Mouse (Mus musculus): Measurements from ENCODE around the gene Zmym2. TPM values are rescaled to one million over a fixed set of nuclear protein-coding genes. Genes with fewer than 3 reads are reported as not detected.
A peak's percentile ranks its signal among the peaks of the same experiment; 100 is the strongest.

The Zmym2 gene
- total RNA-seq, 2 experiments from 2014 or later, result 35.2 to 36.8 TPM

DNA sequence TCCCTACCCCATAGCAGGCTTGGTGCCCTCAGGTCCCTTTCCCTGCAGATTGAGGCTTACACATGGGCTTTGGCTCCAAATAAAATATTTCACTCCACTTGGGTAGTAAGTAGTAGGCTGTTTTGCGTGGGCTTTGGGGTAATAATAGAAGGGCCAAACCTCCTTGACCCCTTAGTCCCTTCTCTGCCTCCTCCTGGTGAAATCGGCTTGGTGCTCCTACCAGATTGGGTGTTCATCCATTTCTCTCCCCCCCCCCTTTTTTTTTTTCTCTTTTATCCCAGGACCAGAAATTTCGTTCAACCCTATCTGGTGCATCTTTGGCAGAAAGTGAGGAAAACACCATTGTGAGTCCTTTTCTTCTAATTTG lies 1.0 kb downstream of the Zmym2 start:
- intact Hi-C loops (cut with DNase I), result loop anchor here (2.0 kb wide), 1 partner anchor 75 kb away; no protein-coding TSS in a partner anchor
- peak overlapping the region; percentile 83 for H3K4me3 ChIP-seq
- peak overlapping the region; percentile 98 for H3K27ac ChIP-seq
- TF ChIP-seq CTCF (IDR thresholded peaks at IDR 0.05), result no peak
- no peak for DNase-seq

DNA sequence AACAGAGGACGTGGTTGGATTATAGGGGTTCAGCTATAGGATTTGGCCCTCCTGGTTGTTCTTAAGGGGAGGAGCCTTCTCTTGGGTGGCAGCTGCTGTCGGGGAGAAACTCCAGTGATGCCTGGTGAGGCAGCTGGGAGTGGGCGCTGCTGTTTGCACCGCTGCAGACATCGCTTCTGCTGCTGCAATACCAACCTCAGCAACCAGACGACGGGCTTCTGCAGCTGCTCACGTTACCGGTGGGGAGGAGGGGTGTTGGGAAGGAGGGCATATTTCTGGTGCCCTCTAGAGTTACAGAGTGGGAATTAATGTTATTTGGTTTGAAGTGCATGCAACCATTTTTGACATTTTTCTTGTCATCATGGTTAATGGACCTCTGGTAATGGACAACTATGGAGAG lies 1.4 kb downstream of the Zmym2 start:
- peak; percentile 78 for TF ChIP-seq CTCF (IDR thresholded peaks at IDR 0.05)
- DNase-seq, result peak; percentile 78
- intact Hi-C loops (cut with DNase I), result loop anchor here (2.0 kb wide), 1 partner anchor 75 kb away; no protein-coding TSS in a partner anchor
- Histone ChIP-seq H3K27ac (peak overlapping the region; percentile 98), H3K4me3 (peak overlapping the region; percentile 83)

DNA sequence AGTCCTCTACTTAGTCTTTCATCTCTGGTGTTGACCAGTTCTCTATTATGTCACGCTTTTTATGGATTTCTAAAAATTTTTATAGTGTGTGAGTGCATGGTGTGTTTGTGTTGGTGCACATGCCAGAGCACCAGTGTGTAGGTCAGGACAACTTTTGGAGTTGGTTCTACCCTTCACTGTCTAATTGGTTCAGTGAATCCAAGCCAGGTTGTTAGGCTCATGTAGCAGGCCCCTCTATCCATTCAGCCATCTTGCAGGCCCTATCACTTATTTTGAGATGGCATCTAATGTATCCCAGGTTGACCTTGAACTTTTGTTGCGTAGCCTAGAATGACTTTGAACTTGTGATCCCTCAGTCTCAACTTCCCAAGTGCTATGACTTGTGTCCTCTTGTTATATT lies 2.0 kb downstream of the Zmym2 start:
- no peak for DNase-seq
- peak overlapping the region; percentile 98 for H3K27ac ChIP-seq

DNA sequence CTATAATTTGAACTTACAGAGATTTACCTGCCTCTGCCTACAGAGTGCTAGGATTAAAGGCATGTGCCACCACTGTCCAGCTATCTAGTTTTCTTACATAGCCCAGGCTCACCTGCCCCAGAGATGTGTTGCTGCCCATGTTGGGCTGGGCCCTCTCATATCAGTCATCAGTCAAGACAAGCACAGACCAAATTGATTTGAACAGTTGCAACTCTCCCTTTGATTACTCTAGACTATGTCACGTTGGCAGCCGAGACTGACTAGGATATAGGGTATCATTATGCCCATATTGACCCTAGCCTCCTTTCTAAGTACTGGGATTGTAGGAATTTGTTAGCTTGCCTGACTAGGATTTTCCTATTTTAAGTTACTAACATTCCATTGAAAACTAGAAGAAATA lies 8.0 kb downstream of the Zmym2 start:
- H3K27ac ChIP-seq, result no peak overlapping the region; the same call in 1 of the 2 replicates
- no peak for TF ChIP-seq CTCF (IDR thresholded peaks at IDR 0.05)
- no peak for DNase-seq
- intact Hi-C loops (cut with DNase I), result no loop called here
- H3K4me3 ChIP-seq, result no peak overlapping the region

More for the DNA sequence above, 2.0 kb downstream of the Zmym2 start:
- peak overlapping the region; percentile 83 for H3K4me3 ChIP-seq
- no peak for TF ChIP-seq CTCF (IDR thresholded peaks at IDR 0.05)
- intact Hi-C loops (cut with DNase I), result no loop called here

DNA sequence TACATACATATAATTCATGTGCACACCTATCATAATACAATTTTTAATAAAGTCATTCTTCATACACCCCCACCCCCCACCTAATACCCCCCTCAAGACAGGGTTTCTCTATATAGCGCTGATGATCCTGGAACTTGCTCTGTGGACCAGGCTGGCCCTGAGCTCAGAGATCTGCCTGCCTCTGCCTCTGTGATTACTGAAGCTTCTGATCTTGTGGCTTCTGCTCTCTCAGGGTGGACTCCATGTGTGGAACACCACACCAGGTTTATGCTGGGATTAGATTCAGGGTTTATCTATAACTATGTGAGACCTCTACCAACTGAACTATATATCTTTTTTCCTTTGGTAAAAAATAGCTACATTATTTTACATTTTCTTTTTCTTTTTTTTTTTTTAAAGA lies 10.1 kb downstream of the Zmym2 start:
- no peak for TF ChIP-seq CTCF (IDR thresholded peaks at IDR 0.05)
- no peak for DNase-seq
- Histone ChIP-seq H3K27ac (no peak overlapping the region), H3K4me3 (no peak overlapping the region)
- intact Hi-C loops (cut with DNase I), result no loop called here

DNA sequence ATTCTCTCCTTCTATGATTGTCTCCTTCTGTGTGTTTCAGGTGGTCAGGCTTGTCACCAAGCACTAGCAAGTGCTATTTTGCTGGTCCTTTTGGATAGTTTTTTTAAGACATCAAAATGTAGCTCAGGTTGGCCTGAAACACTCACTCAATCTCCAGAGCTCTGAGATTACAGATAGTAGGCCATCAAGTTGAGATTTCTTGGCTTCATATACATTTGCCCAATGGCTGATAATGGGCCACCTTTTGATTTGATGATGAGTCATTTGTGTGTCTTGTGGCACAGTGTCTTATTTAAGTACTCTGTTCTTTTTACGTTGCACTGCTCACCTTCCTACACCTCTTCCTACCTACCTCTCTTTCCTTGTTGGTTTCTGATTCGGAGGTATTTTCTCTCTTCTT lies 11.0 kb downstream of the Zmym2 start:
- Histone ChIP-seq H3K4me3 (no peak overlapping the region), H3K27ac (no peak overlapping the region)
- no peak for DNase-seq
- no peak for TF ChIP-seq CTCF (IDR thresholded peaks at IDR 0.05)
- intact Hi-C loops (cut with DNase I), result no loop called here

DNA sequence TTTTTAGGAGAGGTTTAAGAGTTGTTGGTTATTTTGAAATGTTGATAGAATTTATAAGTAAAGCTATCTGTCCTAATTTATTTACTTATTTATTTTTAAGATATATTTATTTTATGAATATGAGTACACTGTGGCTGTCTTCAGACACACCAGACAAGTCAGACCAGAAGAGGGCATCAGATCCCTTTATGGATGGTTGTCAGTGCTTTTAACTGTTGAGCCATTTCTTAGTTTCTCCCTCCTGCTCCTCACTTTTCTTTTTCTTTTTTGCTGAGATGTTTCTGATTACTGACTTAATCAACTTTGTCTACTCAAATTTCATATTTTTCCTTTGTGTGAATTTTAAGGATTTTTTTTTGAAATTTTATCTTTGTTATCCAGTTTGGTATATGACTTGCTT lies 13.2 kb downstream of the Zmym2 start:
- no peak for DNase-seq
- no peak for TF ChIP-seq CTCF (IDR thresholded peaks at IDR 0.05)
- intact Hi-C loops (cut with DNase I), result no loop called here
- no peak overlapping the region for H3K27ac ChIP-seq
- no peak overlapping the region for H3K4me3 ChIP-seq

DNA sequence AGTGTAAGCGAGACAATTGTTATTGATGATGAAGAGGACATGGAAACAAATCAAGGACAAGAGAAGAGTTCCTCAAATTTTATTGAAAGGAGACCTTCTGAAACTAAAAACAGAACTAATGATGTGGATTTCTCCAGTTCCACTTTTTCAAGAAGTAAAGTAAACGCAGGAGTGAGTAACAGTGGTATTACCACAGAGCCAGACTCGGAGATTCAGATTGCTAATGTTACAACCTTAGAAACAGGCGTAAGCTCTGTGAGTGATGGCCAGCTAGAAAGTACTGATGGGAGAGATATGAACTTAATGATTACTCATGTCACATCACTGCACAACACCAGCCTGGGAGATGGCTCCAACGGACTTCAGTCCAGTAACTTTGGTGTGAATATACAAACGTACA lies 16.6 kb downstream of the Zmym2 start:
- intact Hi-C loops (cut with DNase I), result no loop called here
- H3K4me3 ChIP-seq, result no peak overlapping the region
- H3K27ac ChIP-seq, result no peak overlapping the region
- DNase-seq, result no peak
- TF ChIP-seq CTCF (IDR thresholded peaks at IDR 0.05), result no peak

DNA sequence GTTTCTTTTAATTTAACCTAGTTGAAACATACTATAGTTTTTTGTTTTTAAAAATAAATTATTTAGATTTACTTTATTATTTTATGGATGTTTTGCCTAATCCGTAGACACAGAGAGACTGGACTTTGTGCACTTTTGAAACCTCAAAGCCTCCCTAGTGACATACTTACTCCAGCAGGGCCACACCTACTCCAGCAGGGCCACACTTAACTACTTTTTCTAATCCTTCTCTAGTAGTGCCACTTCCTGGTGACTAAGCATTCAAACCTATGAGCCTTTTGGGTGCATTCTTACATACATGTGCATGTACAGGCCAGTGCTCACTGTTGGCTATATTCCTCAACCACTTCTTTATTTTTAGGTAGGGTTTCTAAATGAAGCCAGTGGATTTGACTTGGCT lies 19.2 kb downstream of the Zmym2 start:
- H3K27ac ChIP-seq, result no peak overlapping the region
- no peak for TF ChIP-seq CTCF (IDR thresholded peaks at IDR 0.05)
- H3K4me3 ChIP-seq, result no peak overlapping the region
- intact Hi-C loops (cut with DNase I), result no loop called here
- DNase-seq, result no peak

DNA sequence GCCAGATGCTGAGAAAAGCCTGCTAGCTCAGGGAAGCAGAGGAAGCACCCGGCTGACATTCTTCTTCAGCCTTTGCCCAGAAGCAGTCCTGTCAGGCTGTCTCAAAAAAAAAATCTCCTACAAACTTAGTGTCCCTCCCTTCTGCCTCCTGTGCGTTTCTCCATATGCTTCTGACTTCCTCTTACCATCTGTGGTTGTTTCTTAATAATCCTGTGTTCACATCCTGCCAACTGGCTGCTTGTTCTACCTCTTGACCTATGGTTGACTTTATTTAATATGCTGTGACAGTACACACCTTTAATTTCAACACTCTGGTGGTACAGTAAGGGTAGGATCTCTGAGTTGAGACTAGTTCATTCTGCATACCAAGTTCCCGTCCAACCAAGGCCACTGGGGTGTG lies 32.1 kb downstream of the Zmym2 start:
- intact Hi-C loops (cut with DNase I), result no loop called here
- no peak for DNase-seq
- H3K4me3 ChIP-seq, result no peak overlapping the region
- H3K27ac ChIP-seq, result no peak overlapping the region
- no peak for TF ChIP-seq CTCF (IDR thresholded peaks at IDR 0.05)

DNA sequence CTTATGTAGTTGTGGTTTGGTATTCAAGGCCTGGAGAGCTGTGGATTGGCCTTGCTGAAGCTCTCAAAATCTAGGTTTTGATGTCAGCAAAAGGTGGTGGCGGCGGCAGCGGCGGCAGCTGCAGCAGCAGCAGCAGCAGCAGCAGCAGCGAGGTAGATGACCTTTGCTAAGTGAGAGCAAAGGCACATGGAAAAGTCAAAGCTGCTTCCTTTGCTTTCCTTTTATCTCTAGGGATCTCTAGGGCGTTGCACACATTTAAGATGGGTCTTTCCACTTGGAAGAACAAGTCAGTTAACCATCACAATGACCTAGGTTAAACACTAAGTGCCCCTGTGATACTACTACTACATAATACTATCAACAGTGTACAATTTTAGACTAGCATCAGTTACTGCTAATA lies 49.0 kb downstream of the Zmym2 start:
- intact Hi-C loops (cut with DNase I), result loop anchor here (10.0 kb wide), 1 partner anchor 241 kb away; no protein-coding TSS in a partner anchor
- no peak for DNase-seq
- Histone ChIP-seq H3K4me3 (no peak overlapping the region), H3K27ac (no peak overlapping the region)
- no peak for TF ChIP-seq CTCF (IDR thresholded peaks at IDR 0.05)

DNA sequence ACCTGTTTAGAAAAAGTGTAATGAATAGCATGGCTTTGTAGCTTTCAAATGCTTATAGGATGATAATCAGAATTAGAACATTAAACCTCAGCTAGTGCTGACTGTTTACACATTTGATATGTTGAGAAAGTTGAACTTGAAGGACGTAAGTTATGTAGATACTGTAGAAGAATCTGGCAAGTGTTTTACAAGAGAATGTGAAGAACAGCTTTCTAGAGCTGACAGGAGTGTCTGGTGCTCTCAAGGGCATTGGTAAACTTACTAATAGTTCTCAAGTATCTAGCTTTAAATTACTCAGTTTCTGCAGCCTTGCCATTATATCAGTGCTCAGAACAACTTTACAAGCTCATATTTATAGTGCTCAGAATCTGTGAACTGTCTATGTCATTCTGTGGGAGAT lies 53.5 kb downstream of the Zmym2 start:
- intact Hi-C loops (cut with DNase I), result loop anchor here (10.0 kb wide), 2 partner anchors 245 to 345 kb away; no protein-coding TSS in a partner anchor
- Histone ChIP-seq H3K4me3 (no peak overlapping the region), H3K27ac (no peak overlapping the region)
- no peak for DNase-seq
- TF ChIP-seq CTCF (IDR thresholded peaks at IDR 0.05), result no peak

DNA sequence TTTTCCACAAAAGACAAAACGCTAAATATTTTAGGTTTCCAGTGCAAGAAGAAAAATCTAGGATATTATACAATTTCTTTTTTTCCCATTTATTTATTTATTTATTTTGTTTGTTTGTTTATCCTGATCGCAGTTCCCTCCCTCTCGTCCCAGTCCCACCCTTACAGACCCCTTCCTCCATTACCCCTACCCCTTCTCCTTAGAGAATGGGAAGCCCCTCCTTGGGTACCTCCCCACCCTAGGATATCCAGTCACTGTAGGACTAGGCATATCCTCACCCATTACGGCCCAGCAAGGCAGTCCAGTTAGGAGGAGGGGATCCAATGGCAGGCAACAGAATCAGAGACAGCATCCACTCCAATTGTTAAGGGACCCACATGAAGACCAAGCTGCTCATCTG lies 66.5 kb downstream of the Zmym2 start:
- Histone ChIP-seq H3K27ac (no peak overlapping the region), H3K4me3 (no peak overlapping the region)
- intact Hi-C loops (cut with DNase I), result loop anchor here (10.0 kb wide), 1 partner anchor 158 kb away; no protein-coding TSS in a partner anchor
- DNase-seq, result no peak
- TF ChIP-seq CTCF (IDR thresholded peaks at IDR 0.05), result no peak

DNA sequence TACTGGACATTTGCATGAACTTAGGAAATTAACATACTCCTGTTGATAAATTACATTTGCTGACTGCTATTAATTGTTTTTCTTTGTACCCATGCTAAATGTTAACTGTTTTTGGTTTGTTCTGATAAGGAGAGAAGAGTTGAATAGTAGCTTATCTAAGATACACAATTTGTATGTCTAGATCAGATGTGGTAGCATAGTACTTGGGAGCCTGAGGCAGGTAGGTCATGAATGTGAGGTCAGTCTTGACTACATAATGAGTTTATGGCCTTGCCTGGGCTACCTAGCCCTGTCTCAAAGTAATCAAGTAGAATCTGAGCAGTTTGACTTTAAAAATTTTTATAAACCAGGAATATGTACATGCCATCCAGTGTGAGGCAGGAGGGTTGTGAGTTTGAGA lies 67.9 kb downstream of the Zmym2 start:
- DNase-seq, result no peak
- Histone ChIP-seq H3K4me3 (no peak overlapping the region), H3K27ac (no peak overlapping the region)
- intact Hi-C loops (cut with DNase I), result loop anchor here (10.0 kb wide), 1 partner anchor 160 kb away; no protein-coding TSS in a partner anchor
- no peak for TF ChIP-seq CTCF (IDR thresholded peaks at IDR 0.05)

All from gastrocnemius, adult 2 months (tissue).